Mouse (Mus musculus) retina, adult 2 months (tissue): Measurements from ENCODE around the gene Grifin.

Experiments used
- DNase-seq: peaks from one replicate; pipeline ENCODE4 v3.0.0-alpha.2; 2012; ENCODE audit warnings: low read depth, low spot score

The Grifin gene

DNA sequence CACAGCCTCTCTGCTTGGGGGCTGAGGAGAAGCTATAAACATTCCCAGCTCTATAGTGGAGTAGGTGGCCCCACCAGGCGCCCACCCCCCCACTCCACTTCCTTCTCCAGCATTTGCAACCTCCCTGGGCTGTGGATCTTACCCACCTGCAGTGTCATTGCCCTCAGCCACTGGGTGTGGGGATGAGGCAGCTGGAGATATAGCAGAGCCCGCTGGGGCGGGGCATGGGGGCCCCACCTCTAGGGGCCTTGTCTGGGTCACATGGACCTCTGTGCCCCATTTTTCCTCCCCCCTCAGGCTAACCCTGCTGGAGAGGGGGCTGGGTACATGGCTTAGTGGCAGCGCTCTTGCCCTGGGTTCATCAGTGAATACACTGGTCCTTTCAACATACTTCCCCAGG is at the start of gene Grifin:
Grifin (minus strand) TSS at position 176 of the 400 bp plus-strand sequence.
- DNase-seq: no peak

DNA sequence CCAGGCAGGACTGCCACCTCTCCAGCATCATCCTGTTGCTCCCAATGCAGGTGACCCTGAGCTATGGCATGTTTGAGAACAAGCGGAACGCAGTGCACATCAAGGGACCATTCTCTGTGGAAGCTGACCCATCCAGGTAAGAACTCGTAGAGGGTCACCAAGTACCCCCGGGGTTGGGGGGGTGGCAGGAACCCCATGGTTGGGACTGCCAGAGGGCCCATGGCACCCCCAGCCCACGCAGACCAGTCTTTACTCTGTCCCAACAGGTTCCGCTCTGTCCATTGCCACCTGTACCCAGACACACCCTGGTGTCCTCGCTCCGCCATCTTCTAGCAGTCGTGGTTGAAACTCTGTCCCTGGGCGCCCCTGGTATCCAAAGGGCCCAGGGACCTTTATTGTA is 49.3 kb upstream of the Grifin start:
- no peak for DNase-seq

DNA sequence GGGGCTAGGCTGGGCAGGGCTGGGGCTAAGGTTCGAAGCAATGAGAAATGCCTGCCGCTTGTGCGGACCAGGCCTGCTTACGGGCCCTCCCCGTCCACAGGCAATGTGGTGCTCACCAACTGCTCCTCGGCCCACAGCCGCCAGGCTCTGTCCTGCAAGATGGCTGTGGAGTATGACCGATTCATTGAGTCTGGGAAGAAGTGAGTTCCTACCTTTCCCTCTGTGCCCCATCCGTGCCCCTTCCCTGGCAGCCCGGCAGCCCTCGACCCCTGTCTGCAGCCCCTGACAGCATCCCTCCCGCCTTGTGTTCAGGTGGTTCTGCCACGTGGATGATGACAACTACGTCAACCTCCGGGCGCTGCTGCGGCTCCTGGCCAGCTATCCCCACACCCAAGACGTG is 47.3 kb upstream of the Grifin start:
- no peak for DNase-seq

DNA sequence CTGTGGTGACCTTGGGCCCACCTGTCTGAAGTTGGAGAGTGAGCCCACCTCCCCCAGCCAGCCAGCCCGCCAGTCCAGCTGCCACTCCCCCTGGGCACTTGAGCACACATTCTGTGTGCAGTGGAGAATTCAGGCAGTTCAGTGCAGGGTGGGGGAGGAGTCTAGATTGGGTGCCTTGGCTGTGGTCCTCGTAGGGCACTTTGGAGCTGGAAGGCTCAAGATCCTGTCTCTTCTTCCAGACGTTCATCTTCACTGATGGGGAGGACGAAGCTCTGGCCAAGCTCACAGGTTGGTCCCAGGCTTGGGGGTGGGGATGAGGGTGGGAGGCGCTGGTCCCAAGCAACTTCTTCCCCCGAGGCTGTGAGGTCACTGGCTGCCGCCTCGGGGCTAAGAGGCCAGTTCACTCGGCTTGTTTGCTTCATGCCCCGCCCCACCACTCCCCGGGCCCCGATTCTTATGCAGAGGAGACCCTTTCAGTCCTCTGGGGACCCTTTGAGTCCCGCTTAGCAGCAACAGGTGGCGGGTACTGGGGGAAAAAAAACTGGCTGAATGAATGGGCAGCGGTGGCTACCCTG is 46.8 kb upstream of the Grifin start:
- DNase-seq: no peak

DNA sequence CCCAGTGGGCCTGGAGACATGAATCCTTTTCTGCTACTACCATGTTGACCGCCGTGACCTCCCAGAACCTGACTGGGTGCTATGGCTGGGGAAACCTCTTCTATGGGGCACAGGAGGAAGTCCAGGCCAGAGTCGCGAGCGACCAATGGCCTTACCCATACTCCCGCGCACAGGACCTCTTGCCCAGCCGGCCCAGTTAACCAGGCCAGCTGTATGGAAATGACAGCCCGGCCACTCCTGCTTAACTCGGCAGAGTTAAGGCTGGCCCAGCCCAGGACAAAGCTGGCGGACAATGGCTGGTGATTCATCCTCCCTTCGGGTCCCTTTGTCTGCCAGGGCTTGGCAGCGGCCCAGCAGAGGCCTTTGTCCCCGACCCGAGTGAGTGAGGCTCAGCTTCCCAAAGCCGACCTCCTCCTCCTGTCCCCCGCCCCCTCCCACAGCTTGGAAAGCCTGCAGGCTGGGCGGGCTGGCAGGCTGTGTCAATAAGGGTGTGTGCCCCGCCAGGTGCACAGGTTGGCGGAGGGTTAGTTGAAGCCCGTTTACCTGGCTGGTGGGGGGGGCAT is 46.2 kb upstream of the Grifin start:
- DNase-seq: no peak

DNA sequence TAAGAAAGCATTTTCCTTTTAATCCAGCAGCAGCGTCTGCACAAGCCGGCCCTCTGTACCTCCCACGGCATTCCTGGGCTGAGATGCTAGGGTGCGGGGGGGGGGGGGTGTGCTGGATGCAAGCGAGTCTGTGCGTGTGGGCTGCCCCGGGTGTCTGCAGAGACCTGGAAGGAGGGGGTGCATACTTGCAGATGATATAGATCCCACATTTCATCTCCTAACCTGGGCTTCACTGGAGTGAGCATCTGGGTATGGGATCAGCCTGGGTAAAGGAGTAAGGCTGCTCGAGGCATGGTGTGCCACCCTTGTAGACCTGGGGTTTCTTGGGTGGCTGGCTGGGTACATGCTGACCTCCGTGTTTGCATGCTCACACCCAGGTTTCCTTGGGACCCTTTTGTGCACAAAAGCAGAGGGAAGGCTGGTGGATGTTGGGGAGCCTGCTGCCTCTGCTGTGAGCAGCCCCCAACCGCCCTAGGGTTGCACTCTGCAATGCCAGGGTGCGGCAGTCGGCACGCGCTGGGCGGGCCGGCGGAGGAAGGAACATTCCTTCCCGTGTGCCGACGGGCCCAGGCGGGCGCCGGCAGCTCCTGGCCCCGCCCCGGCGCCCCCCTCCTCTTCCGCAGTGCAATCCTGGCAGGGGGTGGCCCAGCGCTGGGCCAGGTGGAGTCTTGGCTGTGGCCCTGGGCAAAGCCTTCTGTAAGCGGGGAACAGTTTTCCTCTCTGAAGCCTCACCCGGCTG is 45.6 kb upstream of the Grifin start:
- DNase-seq: no peak

DNA sequence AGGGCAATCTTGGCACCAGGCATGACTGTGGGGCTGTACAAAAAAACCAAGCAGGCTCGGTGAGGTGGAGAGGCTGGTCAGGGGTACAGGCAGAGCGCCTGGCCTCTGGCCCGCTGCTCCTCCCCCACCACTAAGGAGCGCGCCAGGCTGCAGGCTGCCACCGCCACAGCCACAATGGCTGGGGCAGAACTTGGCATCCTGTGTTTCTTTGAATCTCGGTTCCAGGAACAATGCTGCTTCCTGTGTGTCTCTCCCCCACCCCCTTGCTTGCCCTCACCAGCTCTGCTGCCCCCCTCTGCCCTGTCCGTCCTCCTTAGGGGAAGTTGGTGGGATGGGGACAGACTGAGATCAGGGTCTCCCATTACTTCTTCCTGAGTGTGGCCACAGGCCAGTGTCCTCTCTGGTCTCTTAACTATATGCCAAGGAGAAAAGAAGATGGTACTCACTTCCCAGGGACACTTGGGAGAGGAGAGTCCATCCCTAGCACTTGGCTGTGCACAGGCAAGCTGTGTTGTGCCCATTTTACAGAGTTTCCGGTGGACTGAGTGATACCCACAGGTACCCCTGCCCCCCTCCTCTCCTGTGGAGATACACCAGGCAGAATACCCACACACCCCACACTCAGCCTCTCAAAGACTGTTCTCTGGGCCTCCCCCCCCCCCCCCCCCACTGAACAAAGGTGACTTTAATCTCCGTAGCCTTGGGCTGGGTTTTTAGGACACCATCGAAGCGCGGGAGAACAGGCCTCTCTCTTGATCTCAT is 44.8 kb upstream of the Grifin start:
- no peak for DNase-seq

DNA sequence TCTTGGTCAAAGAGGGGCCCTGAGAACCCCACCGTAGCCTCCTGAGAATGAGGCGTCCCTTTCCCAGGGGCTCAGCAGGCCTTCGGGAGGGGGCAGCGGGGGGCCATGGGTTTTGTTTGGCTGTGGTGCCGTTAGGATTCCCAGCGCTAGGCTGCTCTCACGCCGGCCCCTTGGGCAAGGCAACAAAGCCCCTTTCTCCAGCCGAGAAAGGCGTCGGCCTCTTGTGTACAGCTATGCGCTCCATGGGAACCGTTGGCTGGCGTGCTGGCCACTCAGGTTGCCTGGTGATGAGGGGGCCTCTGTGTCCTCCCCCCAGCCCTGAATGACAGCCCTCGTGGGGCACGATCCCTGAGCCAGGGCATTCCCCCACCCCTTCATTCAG is 43.8 kb upstream of the Grifin start:
- no peak for DNase-seq

DNA sequence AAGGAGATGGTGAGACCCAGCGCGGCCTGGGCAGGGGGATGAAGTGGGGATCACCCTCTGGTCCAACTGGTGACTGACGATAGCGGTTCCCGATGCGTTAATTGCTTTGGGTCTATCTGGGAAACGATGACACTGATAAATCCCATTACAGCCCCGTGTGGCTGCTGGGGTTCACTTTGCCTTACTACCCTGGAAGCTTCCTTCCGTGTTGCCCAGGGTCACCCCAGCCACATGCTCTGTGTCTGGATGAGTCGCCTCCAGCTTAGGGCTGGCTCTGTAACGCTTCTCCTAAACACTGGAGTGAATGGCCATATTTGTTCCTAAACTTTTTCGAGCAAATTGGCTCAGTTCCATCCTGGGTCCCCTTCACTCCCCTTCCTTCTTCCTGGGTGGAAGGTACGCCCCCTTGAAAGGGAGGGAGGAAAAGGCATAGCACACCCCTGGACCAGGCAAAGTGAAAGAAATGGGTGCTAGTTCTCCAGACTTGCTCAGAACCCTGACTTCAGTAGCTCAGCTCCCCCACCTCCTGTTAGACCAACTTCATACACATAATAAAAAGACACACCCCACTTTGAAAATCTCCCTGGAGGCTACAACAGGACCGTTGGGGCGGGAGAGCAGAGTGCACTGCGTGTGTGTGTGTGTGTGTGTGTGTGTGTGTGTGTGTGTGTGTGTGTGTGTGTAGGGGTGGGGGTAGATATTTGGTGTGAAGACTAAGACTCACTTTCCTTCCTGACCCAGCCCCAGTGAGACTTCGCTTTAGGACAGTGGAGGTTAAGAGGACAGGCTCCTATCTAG is 43.2 kb upstream of the Grifin start:
- DNase-seq: no peak

DNA sequence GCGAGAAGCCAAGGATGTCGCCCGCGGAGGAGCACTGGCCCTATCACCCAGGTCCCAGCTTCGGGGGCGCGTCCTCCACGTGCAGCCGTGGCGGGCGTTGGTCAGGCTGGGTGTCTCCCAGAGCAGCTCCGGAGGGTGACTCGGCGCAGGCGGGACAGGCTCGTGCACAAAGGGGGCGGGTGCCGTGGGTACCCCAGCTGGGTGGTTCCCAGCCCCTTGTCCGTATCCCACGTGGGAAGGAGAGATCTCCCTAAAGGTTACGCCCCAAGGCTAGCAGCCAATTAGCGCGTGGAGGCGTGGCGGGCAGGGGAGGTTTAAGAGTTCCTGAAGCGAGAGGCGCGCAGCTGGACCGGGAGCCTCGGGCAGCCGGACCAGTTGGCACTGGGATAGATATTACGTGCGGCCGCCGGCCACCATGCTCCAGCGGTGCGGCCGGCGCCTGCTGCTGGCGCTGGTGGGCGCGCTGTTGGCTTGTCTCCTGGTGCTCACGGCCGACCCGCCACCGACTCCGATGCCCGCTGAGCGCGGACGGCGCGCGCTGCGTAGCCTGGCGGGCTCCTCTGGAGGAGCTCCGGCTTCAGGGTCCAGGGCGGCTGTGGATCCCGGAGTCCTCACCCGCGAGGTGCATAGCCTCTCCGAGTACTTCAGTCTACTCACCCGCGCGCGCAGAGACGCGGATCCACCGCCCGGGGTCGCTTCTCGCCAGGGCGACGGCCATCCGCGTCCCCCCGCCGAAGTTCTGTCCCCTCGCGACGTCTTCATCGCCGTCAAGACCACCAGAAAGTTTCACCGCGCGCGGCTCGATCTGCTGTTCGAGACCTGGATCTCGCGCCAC is 42.3 kb upstream of the Grifin start, which contains the start of gene Lfng:
Lfng (plus strand) TSS at position 320 of the 835 bp plus-strand sequence.
- no peak for DNase-seq

DNA sequence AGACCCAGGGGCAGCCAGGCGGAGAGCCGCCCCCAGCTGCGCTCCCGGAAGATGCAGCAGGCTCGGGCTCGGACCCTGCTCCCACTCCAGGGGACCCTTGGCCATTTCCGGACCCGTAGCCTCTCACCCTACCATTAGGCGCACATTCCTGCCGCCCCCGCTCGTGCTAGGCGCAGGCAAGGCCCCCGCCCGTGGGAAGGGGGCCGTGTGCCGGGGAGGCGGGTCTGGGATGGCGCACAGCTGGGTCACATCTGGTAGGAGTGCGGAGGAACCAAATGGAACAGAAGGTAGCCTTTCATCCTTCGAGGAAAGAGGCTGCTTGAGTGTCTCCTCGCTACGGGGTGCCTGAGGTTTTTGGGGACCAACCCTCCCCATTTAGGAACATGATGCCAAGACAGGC is 41.5 kb upstream of the Grifin start:
- no peak for DNase-seq

DNA sequence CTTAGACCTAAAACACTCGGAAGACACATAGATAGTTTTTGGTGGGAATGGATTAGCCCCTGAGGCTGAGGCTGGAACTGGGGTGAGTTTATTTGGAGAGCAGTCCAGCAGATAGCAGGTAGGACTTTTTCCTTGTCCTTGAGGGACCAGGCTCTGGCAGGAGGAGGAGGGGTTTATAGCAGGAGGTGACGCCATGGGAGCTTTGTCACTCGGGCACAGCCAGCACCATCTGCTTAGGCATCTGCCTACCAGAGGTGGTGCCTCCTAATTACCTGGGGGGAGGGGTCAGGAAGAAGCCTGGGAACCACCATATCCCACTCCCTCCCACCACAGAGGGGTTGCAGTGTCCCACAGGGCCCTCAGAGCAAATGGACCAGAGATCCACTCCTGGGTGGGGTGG is 40.4 kb upstream of the Grifin start:
- DNase-seq: no peak

DNA sequence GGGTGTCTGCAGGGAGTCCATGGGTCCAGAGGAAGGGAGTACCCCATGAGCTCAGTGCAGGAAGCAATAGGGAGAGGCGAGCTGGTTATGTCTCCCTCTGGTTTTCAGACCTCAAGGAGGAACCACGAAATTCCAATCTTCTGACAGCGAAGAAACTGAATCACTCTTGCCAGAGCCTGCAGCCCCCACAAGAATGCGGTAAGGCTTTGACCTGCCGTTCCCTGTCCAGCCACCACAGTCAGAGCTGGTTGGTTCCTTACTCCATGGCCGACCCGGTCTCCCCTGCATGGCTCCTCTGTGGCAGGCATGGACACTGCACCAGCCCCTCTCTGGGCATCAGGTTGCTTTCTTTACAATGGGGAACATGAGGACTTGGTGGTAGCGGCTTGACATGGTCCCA is 39.5 kb upstream of the Grifin start:
- no peak for DNase-seq

DNA sequence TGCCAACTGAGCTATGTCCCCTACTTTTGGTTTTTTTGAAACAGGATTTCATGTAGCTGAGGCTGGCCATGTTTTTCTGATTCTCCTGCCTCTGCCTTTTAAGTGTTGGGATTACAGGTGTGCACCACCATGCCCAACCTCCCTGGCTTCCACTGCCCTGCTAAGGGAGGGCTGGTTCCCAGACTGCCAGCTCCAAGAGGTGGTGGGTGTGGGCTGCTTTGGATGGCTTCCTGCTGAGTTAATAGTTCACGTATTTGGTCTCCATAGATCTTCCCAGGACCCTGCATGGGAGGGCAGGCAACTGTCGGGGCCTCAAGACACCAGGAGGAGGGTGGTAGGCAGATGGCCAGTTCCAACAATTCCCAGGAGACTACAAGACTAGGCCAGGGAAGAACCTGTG is 37.7 kb upstream of the Grifin start:
- no peak for DNase-seq

DNA sequence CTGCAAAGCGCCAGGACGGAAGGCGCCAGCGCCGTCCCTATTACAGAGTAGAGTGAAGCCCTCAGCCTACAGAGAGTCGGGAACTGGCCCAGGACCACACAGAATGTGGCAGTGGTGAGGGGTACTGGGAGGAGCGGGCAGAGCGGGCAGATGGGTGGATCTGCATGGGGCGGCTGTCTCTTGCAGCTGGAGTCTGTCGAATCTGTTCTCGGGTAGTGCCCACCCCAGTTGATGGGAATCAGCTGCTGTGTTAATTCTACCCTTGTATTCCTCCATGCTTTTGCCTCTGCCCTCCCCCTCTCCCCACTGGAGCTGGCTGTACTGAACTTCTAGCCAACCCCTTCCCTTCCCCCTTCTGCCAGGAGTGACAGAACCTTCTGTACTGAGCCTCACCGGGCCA is 36.8 kb upstream of the Grifin start:
- no peak for DNase-seq

DNA sequence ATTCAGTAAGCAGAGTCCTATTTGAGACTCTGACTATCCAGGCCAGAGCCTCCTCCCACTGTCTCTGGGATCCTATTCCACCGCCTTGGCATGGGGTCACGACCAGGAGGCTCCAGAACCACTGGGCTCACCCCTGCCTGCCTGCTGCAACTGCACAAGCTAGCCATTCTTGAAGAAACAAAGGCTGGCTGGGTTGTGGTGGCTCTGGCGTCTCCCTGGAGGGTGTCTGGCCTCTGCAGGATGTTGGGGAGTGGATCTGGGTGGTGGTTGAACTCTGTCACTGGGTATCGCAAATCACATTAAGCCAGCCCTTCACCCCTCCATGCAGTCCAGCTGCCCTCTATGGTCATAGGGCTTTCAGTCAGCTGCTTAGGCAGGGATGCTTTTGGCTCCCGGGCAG is 35.1 kb upstream of the Grifin start:
- no peak for DNase-seq

DNA sequence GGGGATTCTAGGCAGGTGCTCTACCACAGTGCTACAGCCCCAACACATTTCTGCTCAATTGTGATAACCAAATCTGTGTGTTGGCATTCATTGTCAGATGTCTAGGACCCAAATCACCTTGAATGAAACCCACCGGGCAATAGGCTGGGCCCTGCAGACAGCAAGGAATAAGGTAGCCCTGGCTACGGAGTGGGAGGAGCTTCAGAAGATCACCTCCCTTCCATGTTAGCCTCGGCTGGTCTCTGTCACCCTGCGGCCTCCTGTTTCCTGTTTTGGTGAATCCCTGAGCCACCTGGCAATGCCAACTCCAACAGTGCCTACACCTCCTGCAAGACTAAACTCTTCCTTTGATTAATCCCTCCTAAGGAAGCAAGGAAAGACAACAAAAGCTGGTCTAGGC is 32.9 kb upstream of the Grifin start:
- no peak for DNase-seq

DNA sequence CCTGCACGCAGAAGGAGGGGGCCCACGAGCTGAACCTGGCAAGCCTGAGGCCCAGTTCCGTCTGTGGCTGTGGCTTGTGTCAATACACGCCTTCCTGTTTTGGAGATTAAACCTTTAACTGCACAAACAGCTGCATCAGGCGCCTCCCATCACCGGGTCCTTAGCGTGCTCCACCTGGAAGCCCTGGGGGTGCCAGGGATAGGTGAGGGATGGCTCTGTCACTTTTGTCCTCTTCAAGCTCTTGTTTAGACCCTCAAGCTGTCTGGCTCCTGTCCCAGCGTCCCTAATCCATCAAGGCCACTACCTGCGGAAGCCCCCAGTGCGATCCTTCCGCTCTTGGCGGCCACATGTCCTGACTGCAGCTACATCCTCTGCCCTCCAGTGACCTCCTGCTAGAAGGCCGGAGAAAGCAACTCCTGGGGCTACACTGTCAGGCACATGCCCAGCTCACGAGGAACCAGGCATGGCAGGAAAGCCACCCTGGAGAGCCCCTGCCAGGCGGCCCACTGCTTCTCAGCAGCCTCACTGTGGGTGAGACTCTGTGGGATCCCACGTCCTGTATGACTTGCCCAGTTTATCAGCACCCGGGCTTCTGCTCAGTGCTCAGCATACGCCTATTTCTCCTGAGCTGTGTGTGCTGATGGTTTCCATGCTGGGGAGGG is 32.2 kb upstream of the Grifin start:
- no peak for DNase-seq

DNA sequence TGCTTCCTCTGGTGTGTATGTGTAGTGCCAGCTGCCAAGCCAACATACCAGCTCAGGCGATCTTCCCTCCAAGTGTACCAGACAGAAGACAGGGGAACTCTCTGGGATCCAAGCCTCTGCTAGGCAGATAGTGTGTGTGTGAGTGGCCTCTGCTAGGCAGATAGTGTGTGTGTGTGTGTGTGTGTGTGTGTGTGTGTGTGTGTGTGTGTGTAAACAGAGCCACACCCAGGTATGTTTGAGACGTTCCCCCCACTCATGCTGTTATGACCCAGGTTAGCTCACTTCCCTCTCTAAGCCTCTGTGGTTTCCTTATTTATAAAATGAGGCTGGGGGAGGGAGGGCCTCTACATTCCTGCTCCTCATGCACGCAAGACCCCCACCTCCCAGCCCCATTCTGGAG is 31.6 kb upstream of the Grifin start:
- no peak for DNase-seq

DNA sequence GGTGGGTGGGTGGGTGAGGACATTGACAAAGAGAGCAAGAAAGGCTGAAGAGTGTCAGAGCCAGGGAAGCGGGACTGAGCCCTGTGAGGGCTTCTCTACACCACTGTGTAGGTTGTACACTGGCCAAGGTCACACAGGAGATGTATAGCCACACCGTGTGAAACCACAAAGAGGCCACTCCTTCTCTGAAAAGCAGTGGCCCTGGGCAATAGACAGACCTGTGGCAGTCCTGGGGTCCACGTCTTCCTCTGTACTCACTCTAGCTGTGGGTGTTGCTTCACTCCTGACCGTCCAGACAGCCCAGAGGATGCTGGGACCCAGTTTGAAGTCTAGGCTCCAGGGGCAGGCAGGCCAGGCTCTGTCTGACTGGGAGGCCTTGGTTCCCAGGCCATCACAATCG is 30.0 kb upstream of the Grifin start:
- no peak for DNase-seq
